Mouse (Mus musculus) forebrain, postnatal 0 days (tissue): ENCODE data around the gene Evpl. TPM values are rescaled to one million over a fixed set of nuclear protein-coding genes. Genes with fewer than 3 reads are reported as not detected.

Source experiments
- ATAC-seq: fragments of 200-750 bp; cut with Nextera tagmentation; 2 replicates; pipeline ENCODE4 v1.8.0; 2017; ENCODE audit warnings: mild to moderate bottlenecking, moderate library complexity
- DNase-seq: peaks from one replicate; pipeline ENCODE4 v3.0.0-alpha.2; 2015
- H3K27ac ChIP-seq: fragments of 300-500 bp; sonication (generic); 2 replicates; pipeline ENCODE4 v1.5.1; 2014; ENCODE audit warnings: low read depth, mild to moderate bottlenecking, antibody characterized with exemption, low read length, moderate library complexity, mixed read lengths
- H3K27me3 ChIP-seq: fragments of 300-500 bp; sonication (generic); 2 replicates; pipeline ENCODE4 v1.6.1; 2014; ENCODE audit warnings: mild to moderate bottlenecking, low read length, mixed read lengths; ENCODE audit not compliant: insufficient read depth
- H3K36me3 ChIP-seq: fragments of 300-500 bp; sonication (generic); 2 replicates; pipeline ENCODE4 v1.6.1; 2014; ENCODE audit warnings: mild to moderate bottlenecking, moderate library complexity; ENCODE audit not compliant: insufficient read depth
- H3K4me1 ChIP-seq: fragments of 300-500 bp; sonication (generic); 2 replicates; pipeline ENCODE4 v1.6.1; 2014; ENCODE audit warnings: antibody characterized with exemption; ENCODE audit not compliant: insufficient read depth
- H3K4me2 ChIP-seq: fragments of 300-500 bp; sonication (generic); 2 replicates; pipeline ENCODE4 v1.6.1; 2014; ENCODE audit warnings: low read depth, mild to moderate bottlenecking, moderate library complexity
- H3K4me3 ChIP-seq: fragments of 300-500 bp; sonication (generic); 2 replicates; pipeline ENCODE4 v1.5.1; 2014; ENCODE audit warnings: low read depth, low read length, mixed read lengths
- H3K9ac ChIP-seq: fragments of 300-500 bp; sonication (generic); 2 replicates; pipeline ENCODE4 v1.6.1; 2014; ENCODE audit warnings: mild to moderate bottlenecking
- H3K9me3 ChIP-seq: fragments of 300-500 bp; sonication (generic); 2 replicates; pipeline ENCODE4 v1.6.1; 2016; ENCODE audit warnings: low read length
- CTCF ChIP-seq: sonication (generic); IDR thresholded peaks from 2 replicates; pipeline ENCODE4 v1.5.1; 2016; ENCODE audit warnings: antibody characterized with exemption, control low read depth, low read depth
- WGBS: fragments of 180-500 bp; shearing (Covaris S2); extraction: QIAGEN DNeasy Blood & Tissue Kit; methylation state at CpG from one replicate; pipeline ENCODE4 v1.1.7; 2014; 5-methylcytosine and 5-hydroxymethylcytosine counted together
- polyA plus RNA-seq: library from polyadenylated mRNA; unstranded; fragments of >200 nt; fragmentation: Nextera tagmentation; extraction: Ambion mirVana; gene quantifications from 2 replicates; pipeline ENCODE4 v1.2.1, GENCODE M21; 2015
- total RNA-seq: library from RNA; depleted of rRNA; stranded (reverse); fragments of >200 nt; gene quantifications from 2 replicates; pipeline ENCODE4 v1.2.3, GENCODE M21; 2014

Evpl gene
- total and polyA plus RNA-seq, 2 experiments from 2014 or later = 1.1 to 2.3 TPM

DNA sequence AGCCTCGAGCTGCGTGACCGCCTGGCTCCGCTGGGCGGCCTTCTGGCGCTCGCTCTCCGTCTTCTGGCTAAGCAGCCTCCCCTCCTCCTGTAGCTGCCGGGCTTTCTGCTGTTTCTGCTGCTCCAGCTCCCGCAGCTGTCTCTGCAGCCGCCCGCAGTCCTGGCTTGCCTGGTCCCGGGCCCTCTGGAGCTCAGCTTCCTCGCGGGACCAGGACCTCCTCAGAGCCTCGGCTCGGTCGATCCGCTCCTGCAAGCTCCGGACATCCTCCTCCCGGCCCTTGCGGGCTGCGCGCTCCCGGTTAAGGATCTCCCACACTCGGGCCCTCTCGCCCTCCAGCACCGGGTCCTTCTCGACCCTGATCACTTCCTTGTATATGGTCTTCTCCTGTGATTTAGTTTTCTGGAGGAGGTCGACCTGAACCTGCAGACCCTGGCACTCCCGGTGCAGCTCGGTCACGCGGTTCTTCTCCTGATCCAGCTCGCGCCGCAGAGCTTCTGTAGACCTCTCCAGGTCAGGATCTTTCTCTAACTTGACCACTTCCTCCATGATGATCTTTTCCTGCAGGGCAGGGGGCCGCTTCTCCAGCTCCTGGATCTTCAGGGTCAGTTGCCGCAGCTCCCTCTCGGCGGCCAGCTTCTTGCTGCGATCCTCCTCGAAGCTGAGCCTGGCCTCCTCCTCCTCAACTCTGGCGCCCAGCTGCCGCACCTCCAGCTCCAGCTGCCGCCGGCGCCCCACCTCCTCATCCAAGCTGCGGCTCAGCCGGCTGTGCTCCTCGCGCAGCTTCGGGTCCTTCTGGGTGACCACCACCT lies 15.7 kb downstream of the Evpl start:
- Histone ChIP-seq H3K27me3 (peaks cover 26% of the 10 kb centered on the region), H3K4me1 (no peaks in the 10 kb centered on the region), H3K27ac (no peak overlapping the region), H3K4me3 (peak overlapping the region; percentile 18; the same call in 1 of the 2 replicates), H3K36me3 (no peaks in the 10 kb centered on the region; the same call in 1 of the 2 replicates), H3K9ac (peak overlapping the region; percentile 14; the same call in 1 of the 2 replicates), H3K9me3 (0 out of 2 replicates have a peak, but pooled peaks cover 5% of the 10 kb centered on the region), H3K4me2 (peak overlapping the region; percentile 40)
- no peak for ATAC-seq
- 0 out of 2 replicates have a peak, but pooled peaks have one; percentile 25 for TF ChIP-seq CTCF
- peak; percentile 11 for DNase-seq
- WGBS = 14% methylated on average over 53 of the region's 53 CpGs

DNA sequence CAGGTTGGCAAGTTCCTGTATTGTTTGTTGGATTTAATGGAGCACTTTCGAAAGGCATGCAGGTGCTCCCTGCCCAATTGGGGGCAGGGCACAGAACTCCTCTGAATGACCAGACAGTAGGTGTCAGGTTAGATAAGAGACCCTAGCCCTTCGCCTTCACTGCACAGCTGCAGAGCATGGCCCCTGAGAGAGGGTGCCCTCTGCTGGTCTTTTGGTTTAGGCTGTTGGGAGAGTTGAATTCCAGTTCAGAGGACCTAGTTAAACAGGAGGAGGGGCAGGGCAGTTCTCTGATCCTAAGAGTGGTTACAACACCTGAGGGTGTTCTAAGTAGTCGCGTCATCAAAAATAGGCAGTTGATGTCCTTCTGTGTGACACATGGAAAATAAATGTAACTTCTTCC lies 18.0 kb downstream of the Evpl start:
- 0 out of 2 replicates have a peak, but pooled peaks cover 5% of the 10 kb centered on the region for H3K9me3 ChIP-seq
- no peak for ATAC-seq
- WGBS = 32% methylated on average over 4 of the region's 4 CpGs

DNA sequence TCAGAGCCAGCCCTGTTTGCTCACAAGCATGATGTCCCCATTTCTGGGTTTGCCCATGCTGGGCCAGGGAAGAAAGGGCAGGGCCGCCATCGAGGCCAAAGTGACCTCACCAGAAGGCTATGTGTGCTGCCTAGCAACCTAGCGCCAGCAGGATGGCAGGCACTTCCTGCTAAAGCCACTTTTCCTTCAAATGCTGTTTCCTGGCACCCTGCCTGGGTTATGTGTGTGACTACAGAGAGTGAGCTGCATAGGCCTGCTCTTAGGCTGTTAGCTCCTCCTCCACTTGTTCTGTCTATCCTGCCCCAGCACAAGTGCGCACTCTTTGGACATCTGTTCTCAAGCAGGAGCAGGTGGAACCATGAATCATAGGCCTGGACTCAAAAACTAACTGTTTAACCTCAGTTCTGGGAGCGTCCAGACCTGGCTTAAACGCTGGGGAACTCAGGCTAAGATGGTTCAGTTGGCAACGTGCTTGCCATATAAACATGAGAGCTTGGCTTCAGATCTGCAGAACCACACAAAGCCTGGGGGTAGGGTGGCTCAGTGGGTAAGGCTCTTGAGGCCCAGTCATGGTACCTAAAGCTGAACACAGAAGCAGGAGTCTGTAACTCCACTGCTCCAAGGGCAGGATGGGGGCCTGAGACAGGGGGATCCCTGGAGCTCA lies 19.0 kb downstream of the Evpl start:
- Histone ChIP-seq H3K36me3 (no peaks in the 10 kb centered on the region; the same call in 1 of the 2 replicates), H3K4me3 (no peak overlapping the region), H3K9ac (no peak overlapping the region), H3K4me1 (no peaks in the 10 kb centered on the region), H3K4me2 (no peak overlapping the region), H3K27ac (peak overlapping the region; percentile 47), H3K27me3 (peaks cover 24% of the 10 kb centered on the region), H3K9me3 (0 out of 2 replicates have a peak, but pooled peaks cover 5% of the 10 kb centered on the region)
- ATAC-seq = peak; percentile 88
- no peak for TF ChIP-seq CTCF
- DNase-seq = peak; percentile 81
- WGBS = 20% methylated on average over 7 of the region's 7 CpGs

More for the DNA sequence above, 18.0 kb downstream of the Evpl start:
- H3K36me3 ChIP-seq = no peaks in the 10 kb centered on the region; the same call in 1 of the 2 replicates
- no peak overlapping the region for H3K9ac ChIP-seq
- peak; percentile 63 for TF ChIP-seq CTCF
- H3K27me3 ChIP-seq = peaks cover 26% of the 10 kb centered on the region
- no peak overlapping the region for H3K27ac ChIP-seq
- no peaks in the 10 kb centered on the region for H3K4me1 ChIP-seq
- peak; percentile 48 for DNase-seq
- no peak overlapping the region for H3K4me2 ChIP-seq
- no peak overlapping the region for H3K4me3 ChIP-seq

DNA sequence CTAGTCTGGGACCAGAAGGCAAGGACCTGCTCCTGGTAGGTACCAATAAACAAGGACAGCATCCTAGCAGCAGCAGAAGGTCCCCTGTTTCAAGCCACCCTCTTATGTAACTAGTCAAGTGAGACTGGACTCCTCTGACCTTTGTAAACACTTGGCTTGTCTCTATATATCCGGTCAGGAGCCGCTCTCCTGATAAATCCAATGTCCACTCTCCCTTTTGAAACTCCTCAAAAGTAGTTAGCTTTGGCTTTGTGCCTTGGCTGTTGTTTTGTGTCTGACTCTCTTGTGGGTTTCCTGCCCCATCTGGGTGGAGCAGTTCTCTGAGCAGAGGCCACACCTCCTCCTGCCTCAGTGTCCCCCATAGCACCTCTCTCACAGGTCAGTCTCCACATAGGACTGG lies 19.6 kb downstream of the Evpl start:
- Histone ChIP-seq H3K9ac (no peak overlapping the region), H3K27ac (peak overlapping the region; percentile 47), H3K4me3 (no peak overlapping the region), H3K4me2 (no peak overlapping the region), H3K9me3 (0 out of 2 replicates have a peak, but pooled peaks cover 5% of the 10 kb centered on the region), H3K4me1 (no peaks in the 10 kb centered on the region), H3K27me3 (peaks cover 18% of the 10 kb centered on the region), H3K36me3 (no peaks in the 10 kb centered on the region)
- TF ChIP-seq CTCF = no peak
- ATAC-seq (no peak), DNase-seq (no peak)
- whole genome bisulfite sequencing = 85% methylated on average over 2 of the region's 2 CpGs

DNA sequence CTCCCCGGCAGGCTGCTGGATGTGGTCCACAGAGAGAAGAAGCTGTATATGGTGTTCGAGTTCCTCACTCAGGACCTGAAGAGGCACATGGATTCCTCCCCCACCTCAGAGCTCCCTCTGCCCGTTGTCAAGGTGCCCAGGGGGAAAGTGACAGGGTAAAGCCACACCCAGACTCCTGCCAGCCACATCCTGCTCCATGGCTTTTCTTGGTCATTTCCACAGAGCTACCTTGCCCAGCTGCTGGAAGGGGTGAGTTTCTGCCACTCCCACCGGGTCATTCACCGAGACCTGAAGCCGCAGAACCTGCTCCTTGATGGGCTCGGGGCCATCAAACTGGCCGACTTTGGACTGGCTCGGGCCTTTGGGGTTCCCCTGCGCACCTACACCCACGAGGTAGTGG lies 21.3 kb downstream of the Evpl start:
- H3K4me2 ChIP-seq = no peak overlapping the region
- peaks cover 9% of the 10 kb centered on the region for H3K27me3 ChIP-seq
- no peak overlapping the region for H3K27ac ChIP-seq
- WGBS = 83% methylated on average over 11 of the region's 11 CpGs
- no peak overlapping the region for H3K4me3 ChIP-seq
- DNase-seq (no peak), ATAC-seq (no peak)
- H3K36me3 ChIP-seq = no peaks in the 10 kb centered on the region
- H3K9me3 ChIP-seq = 0 out of 2 replicates have a peak, but pooled peaks cover under 1% of the 10 kb centered on the region
- no peak overlapping the region for H3K9ac ChIP-seq
- no peak for TF ChIP-seq CTCF
- H3K4me1 ChIP-seq = no peaks in the 10 kb centered on the region

DNA sequence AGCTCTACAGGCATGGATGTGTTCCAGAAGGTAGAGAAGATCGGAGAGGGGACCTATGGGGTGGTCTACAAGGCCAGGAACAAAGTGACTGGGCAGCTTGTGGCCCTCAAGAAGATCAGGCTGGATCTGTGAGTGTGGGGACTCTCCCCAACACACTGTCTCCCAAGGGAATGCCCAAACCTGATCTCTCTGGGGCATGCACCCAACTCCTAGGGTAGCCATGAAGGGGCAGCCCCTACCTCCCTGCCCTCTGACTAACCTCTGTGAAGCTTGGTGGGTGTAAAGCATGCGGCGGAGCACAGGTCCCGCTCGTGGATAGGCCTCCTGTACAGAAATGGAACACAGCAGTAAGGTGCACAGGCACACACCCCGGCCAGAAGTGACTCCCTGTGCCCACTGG lies 21.9 kb downstream of the Evpl start:
- ATAC-seq = no peak
- H3K27ac ChIP-seq = no peak overlapping the region
- no peaks in the 10 kb centered on the region for H3K4me1 ChIP-seq
- no peak for DNase-seq
- no peaks in the 10 kb centered on the region for H3K36me3 ChIP-seq
- H3K9me3 ChIP-seq = no peaks in the 10 kb centered on the region
- no peak for TF ChIP-seq CTCF
- no peak overlapping the region for H3K4me2 ChIP-seq
- H3K4me3 ChIP-seq = no peak overlapping the region
- H3K27me3 ChIP-seq = 0 out of 2 replicates have a peak, but pooled peaks cover 4% of the 10 kb centered on the region
- no peak overlapping the region for H3K9ac ChIP-seq
- 93% methylated on average over 6 of the region's 6 CpGs for WGBS

DNA sequence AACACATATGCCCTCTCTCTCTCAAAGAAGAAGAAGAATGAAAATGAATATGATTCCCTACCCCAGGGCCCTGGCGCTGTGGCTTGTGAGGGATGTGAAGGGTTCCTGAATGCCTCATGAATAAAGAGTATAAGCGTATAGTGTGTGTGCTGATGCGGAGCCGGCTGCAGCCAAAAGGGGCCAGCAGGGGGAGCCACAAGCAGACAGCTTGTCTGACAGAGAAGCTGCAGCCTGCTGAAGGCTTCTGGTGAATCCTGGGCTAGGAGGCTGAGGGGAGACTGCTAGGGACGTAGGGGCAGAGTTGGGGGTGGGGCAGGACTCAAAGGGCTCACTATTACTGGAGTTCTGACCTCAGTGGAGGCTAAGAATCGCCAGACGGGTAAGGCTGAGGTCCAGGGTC lies 22.7 kb downstream of the Evpl start:
- Histone ChIP-seq H3K4me3 (no peak overlapping the region), H3K36me3 (no peaks in the 10 kb centered on the region), H3K4me2 (no peak overlapping the region), H3K9ac (no peak overlapping the region), H3K4me1 (no peaks in the 10 kb centered on the region), H3K27ac (no peak overlapping the region), H3K27me3 (no peaks in the 10 kb centered on the region), H3K9me3 (no peaks in the 10 kb centered on the region)
- TF ChIP-seq CTCF = peak; percentile 40
- DNase-seq (no peak), ATAC-seq (no peak)
- 87% methylated on average over 7 of the region's 7 CpGs for WGBS
